Mouse (Mus musculus): ENCODE measurements around the gene Ankrd11.

Ankrd11 gene

GRCm38 (mm10) chr8:122836199-122836598 lies 205.9 kb downstream of the Ankrd11 start:
- no peak for DNase-seq

GRCm38 (mm10) chr8:122834971-122835370 lies 207.1 kb downstream of the Ankrd11 start:
- DNase-seq: peak; percentile 77

GRCm38 (mm10) chr8:122834416-122834815 lies 207.7 kb downstream of the Ankrd11 start:
- DNase-seq: no peak

Measured in thymus, postnatal 14 days (tissue).